Mouse (Mus musculus): ENCODE data around the gene Spr. TPM values are rescaled to one million over a fixed set of nuclear protein-coding genes. Genes with fewer than 3 reads are reported as not detected.

Gene Spr
- polyA plus RNA-seq (2014; fragmentation: Illumina TruSeq; extraction: RNeasy Lipid Tissue Mini Kit (QIAGEN cat#74804); ENCODE audit: insufficient read depth, low read depth, low replicate concordance): 59.7 TPM

DNA sequence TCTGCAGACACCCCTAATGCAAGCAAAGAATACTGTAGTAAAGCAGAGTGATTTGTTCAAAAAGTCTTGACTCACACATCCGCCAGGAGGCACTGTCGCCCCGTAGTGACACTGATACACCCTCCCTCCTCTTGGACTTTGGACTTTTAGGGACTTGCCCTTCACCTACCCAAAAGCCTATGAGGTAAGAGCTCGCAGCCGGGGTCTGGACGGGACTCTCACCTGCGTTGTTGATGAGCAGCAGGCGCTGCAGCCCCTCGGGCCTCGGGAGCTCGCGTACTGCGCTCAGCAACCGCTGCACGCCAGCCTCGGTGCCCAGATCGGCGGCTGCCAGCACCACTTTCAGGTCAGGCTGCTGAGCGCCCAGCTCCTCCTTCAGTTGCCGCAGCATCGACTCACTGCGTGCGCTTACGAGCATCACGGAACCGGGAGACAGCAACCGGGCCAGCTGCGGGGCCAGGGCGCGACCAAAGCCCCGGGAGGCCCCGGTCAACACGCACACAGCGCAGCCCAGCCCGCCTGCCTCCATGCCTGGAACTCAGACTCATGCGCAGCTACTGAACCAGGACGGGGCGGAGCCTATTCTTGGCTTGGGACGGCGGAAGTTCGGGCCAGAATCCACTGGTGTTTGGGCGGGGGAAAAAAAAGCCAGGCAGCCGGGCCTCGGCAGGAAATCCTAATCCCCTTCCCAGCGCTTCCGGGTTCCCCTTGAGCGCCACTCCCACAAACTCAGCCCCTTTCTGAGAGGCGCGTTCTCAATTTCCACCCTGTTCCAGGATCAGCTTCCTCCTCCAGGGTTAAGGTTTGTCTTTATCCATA, at the start of gene Spr:
Spr (minus strand) TSS at position 550 of the 819 bp plus-strand sequence.

Other genes with a start within 250 kb of the Spr start
- 8.0 TPM for gene Exoc6b, start 68.3 kb downstream of the Spr start, polyA plus RNA-seq (2014; fragmentation: Illumina TruSeq; extraction: RNeasy Lipid Tissue Mini Kit (QIAGEN cat#74804); ENCODE audit: insufficient read depth, low read depth, low replicate concordance)
- gene Emx1, start 49.7 kb upstream of the Spr start, polyA plus RNA-seq (2014; fragmentation: Illumina TruSeq; extraction: RNeasy Lipid Tissue Mini Kit (QIAGEN cat#74804); ENCODE audit: insufficient read depth, low read depth, low replicate concordance): not detected
- 3.7 TPM for gene Sfxn5, start 195.7 kb upstream of the Spr start, polyA plus RNA-seq (2014; fragmentation: Illumina TruSeq; extraction: RNeasy Lipid Tissue Mini Kit (QIAGEN cat#74804); ENCODE audit: insufficient read depth, low read depth, low replicate concordance)
- 8.5 TPM for gene Rab11fip5, start 236.9 kb upstream of the Spr start, polyA plus RNA-seq (2014; fragmentation: Illumina TruSeq; extraction: RNeasy Lipid Tissue Mini Kit (QIAGEN cat#74804); ENCODE audit: insufficient read depth, low read depth, low replicate concordance)

Data from lung, adult 10 weeks (tissue).